Mouse (Mus musculus) lung, postnatal 0 days (tissue): Measurements from ENCODE around the gene Ncf1.

Experiments used
- CTCF ChIP-seq: IDR thresholded peaks from 2 replicates; pipeline ENCODE4 v1.5.1; 2016; ENCODE audit warnings: antibody characterized with exemption, mild to moderate bottlenecking
- EP300 ChIP-seq: IDR thresholded peaks from 2 replicates; pipeline ENCODE4 v1.6.1; 2016; ENCODE audit warnings: antibody characterized with exemption, mild to moderate bottlenecking, control low read depth

- no peak for TF ChIP-seq EP300
- no peak for TF ChIP-seq CTCF
Observed at GRCm38 (mm10) chr5:134209931-134210554, 19.4 kb downstream of the Ncf1 start.
